Mouse (Mus musculus) embryonic facial prominence, embryonic 13.5 days (tissue): ENCODE results near the gene BC067074. TPM values are rescaled to one million over a fixed set of nuclear protein-coding genes. Genes with fewer than 3 reads are reported as not detected.
"Not testable (repeated sequence)": the region's sequence is repeated elsewhere in the genome, so short reads cannot be mapped to it uniquely, and the experiment has no call there.

Experiments
- ATAC-seq: fragments of 200-750 bp; cut with Nextera tagmentation; 2 replicates; pipeline ENCODE4 v1.8.0; 2017; ENCODE audit warnings: low read depth; ENCODE audit not compliant: insufficient number of reproducible peaks, insufficient read depth, low FRiP score, low TSS enrichment
- H3K27ac ChIP-seq: fragments of 300-500 bp; sonication (generic); 2 replicates; pipeline ENCODE4 v1.5.1; 2015; ENCODE audit warnings: moderate library complexity, mild to moderate bottlenecking, inconsistent platforms
- H3K27me3 ChIP-seq: fragments of 300-500 bp; sonication (generic); 2 replicates; pipeline ENCODE4 v1.6.1; 2015; ENCODE audit warnings: mild to moderate bottlenecking, inconsistent platforms
- H3K36me3 ChIP-seq: fragments of 300-500 bp; sonication (generic); 2 replicates; pipeline ENCODE4 v1.6.1; 2015; ENCODE audit warnings: mild to moderate bottlenecking, inconsistent platforms
- H3K4me1 ChIP-seq: fragments of 300-500 bp; sonication (generic); 2 replicates; pipeline ENCODE4 v1.6.1; 2015; ENCODE audit warnings: inconsistent platforms
- H3K4me2 ChIP-seq: fragments of 300-500 bp; sonication (generic); 2 replicates; pipeline ENCODE4 v1.6.1; 2015; ENCODE audit warnings: moderate library complexity, mild to moderate bottlenecking, inconsistent platforms
- H3K4me3 ChIP-seq: fragments of 300-500 bp; sonication (generic); 2 replicates; pipeline ENCODE4 v1.5.1; 2015; ENCODE audit warnings: mild to moderate bottlenecking, inconsistent platforms
- H3K9ac ChIP-seq: fragments of 300-500 bp; sonication (generic); 2 replicates; pipeline ENCODE4 v1.6.1; 2015; ENCODE audit warnings: mild to moderate bottlenecking, inconsistent platforms
- H3K9me3 ChIP-seq: fragments of 300-500 bp; sonication (generic); 2 replicates; pipeline ENCODE4 v1.6.1; 2016; ENCODE audit warnings: inconsistent platforms
- WGBS: fragments of 180-500 bp; shearing (Covaris S2); methylation state at CpG from one replicate; pipeline ENCODE4 v1.1.7; 2015; ENCODE audit warnings: mixed read lengths; 5-methylcytosine and 5-hydroxymethylcytosine counted together
- polyA plus RNA-seq: library from polyadenylated mRNA; unstranded; fragments of >200 nt; fragmentation: Nextera tagmentation; extraction: Ambion mirVana; gene quantifications from 2 replicates; pipeline ENCODE4 v1.2.1, GENCODE M21; 2015

Gene BC067074
- polyA plus RNA-seq, result 7.6 and 7.7 TPM in 2 replicates

- Histone ChIP-seq H3K27me3 (0 out of 2 replicates have a peak, but pooled peaks cover 2% of the 10 kb centered on the region), H3K4me3 (peak within 1 kb of the TSS; percentile 67), H3K36me3 (no peaks in the 10 kb centered on the region), H3K4me2 (peak within 1 kb of the TSS; percentile 78), H3K9ac (peak within 1 kb of the TSS; percentile 88), H3K27ac (peak within 1 kb of the TSS; percentile 76), H3K9me3 (no peaks in the 10 kb centered on the region), H3K4me1 (peaks cover 39% of the 10 kb centered on the region)
- under 1% methylated on average over 75 of the region's 75 CpGs for WGBS
- peak; percentile 71 for ATAC-seq
Measured at GRCm38 (mm10) chr13:113292975-113293706, at the start of gene BC067074. TSS of gene BC067074 (plus strand) at chr13:113293159.

DNA sequence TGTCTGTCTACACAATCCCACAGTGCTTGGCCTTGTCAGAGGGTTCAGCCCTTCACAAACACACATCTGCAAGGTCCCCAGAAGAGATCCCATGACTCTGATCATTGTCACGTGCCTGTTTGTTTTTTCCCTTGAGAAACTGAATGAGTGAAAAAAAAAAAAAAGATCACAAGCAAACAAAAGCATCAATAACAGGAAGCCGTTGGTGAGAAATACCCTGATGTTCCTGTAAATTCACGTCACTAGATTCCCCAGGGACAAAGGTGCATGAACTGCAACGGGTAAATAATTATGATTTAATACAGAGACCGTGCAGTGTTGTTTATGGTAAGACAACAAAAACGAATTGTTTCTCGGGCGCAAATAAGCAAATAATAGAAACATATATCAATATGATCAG is 47.9 kb upstream of the BC067074 start:
- 76% methylated on average over 8 of the region's 8 CpGs for WGBS
- no peak for ATAC-seq
- H3K36me3 ChIP-seq, result no peaks in the 10 kb centered on the region

GRCm38 (mm10) chr13:113252580-113252979 is 40.4 kb upstream of the BC067074 start:
- H3K9me3 ChIP-seq, H3K4me2 ChIP-seq, H3K4me1 ChIP-seq, ATAC-seq, H3K4me3 ChIP-seq, H3K36me3 ChIP-seq, H3K9ac ChIP-seq, H3K27ac ChIP-seq, H3K27me3 ChIP-seq: not testable (repeated sequence)
- 81% methylated on average over 7 of the region's 7 CpGs for WGBS

More for the DNA sequence above, 47.9 kb upstream of the BC067074 start:
- H3K9me3 ChIP-seq, result no peaks in the 10 kb centered on the region
- no peaks in the 10 kb centered on the region for H3K27me3 ChIP-seq
- no peak overlapping the region for H3K27ac ChIP-seq
- no peaks in the 10 kb centered on the region for H3K4me1 ChIP-seq
- no peak overlapping the region for H3K4me3 ChIP-seq
- H3K4me2 ChIP-seq, result no peak overlapping the region
- no peak overlapping the region for H3K9ac ChIP-seq

DNA sequence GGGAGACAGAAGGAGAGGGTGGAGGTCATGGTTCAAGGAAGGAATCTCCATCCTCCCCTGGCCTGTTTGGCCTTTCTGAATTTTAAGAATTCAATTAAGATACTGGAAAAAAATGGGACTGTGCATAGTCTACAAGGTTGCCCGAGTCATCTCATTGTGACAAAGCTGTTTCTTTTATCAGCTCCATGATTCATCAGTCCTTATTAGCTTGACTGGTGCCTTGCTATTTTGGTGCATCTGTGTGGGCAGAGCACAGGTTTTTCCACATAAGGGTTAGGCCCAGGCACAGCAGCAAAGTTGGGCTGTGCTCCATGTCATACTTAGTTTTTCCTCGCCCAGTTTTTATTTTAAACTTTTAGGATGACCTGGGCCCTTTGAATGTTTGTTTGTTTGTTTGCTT is 36.2 kb upstream of the BC067074 start:
- Histone ChIP-seq H3K9me3 (no peaks in the 10 kb centered on the region), H3K4me2 (no peak overlapping the region), H3K4me1 (no peaks in the 10 kb centered on the region), H3K27ac (no peak overlapping the region), H3K9ac (no peak overlapping the region), H3K27me3 (no peaks in the 10 kb centered on the region), H3K36me3 (no peaks in the 10 kb centered on the region), H3K4me3 (no peak overlapping the region)
- no peak for ATAC-seq
- 93% methylated on average over 2 of the region's 2 CpGs for WGBS

GRCm38 (mm10) chr13:113257190-113257589 is 35.8 kb upstream of the BC067074 start:
- no peaks in the 10 kb centered on the region for H3K36me3 ChIP-seq
- no peaks in the 10 kb centered on the region for H3K27me3 ChIP-seq
- no peak overlapping the region for H3K9ac ChIP-seq
- H3K4me3 ChIP-seq, result no peak overlapping the region
- no peak for ATAC-seq
- no peaks in the 10 kb centered on the region for H3K9me3 ChIP-seq
- H3K4me2 ChIP-seq, result no peak overlapping the region
- H3K4me1 ChIP-seq, result no peaks in the 10 kb centered on the region
- 40% methylated on average over 5 of the region's 5 CpGs for WGBS
- no peak overlapping the region for H3K27ac ChIP-seq

DNA sequence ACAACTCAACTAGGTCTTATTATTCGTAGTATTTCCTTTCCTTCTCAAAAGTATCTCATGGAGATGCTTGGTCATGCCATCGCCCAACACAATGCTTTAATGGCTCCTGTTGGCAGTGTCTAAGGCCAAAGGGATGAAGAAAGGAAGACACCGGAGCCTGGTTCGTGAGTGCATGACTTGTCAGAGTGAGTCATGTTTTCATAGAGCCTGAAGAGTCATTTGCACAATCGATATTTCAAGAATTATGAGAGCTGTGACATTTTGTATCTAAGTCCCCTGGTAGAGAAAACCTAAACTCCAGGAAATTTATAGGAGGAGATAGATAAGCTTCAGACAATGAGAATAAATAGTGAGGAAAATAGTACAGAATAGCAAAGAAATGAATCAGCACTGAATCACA is 33.7 kb upstream of the BC067074 start:
- no peaks in the 10 kb centered on the region for H3K4me1 ChIP-seq
- H3K9ac ChIP-seq, result no peak overlapping the region
- no peak for ATAC-seq
- no peak overlapping the region for H3K4me2 ChIP-seq
- no peaks in the 10 kb centered on the region for H3K36me3 ChIP-seq
- WGBS, result 88% methylated on average over 5 of the region's 5 CpGs
- no peak overlapping the region for H3K4me3 ChIP-seq
- no peak overlapping the region for H3K27ac ChIP-seq
- H3K9me3 ChIP-seq, result no peaks in the 10 kb centered on the region
- H3K27me3 ChIP-seq, result no peaks in the 10 kb centered on the region

- no peaks in the 10 kb centered on the region for H3K9me3 ChIP-seq
- H3K4me2 ChIP-seq, result no peak overlapping the region
- WGBS, result 70% methylated on average over 12 of the region's 12 CpGs
Measured at GRCm38 (mm10) chr13:113262822-113263221, 30.1 kb upstream of the BC067074 start.

DNA sequence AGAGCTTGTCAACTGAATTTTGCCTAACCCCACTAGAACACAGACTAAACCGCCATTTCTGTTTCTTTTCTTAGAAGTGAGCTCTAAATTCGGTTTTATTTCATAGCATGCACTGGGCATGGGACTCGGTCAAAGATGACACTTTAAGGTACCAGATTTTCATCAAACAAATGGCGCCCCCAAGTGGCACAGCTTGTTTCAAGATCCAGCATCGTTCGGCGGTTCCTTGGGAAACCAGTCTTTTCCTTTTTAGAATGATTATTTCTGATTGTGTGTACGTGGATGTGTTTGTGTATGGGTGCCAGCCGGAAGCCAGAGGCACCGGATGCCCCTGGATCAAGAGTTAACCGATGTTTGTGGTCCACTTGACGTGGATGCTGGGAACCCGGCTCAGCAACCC is 27.7 kb upstream of the BC067074 start:
- H3K36me3 ChIP-seq, result no peaks in the 10 kb centered on the region
- H3K9ac ChIP-seq, result no peak overlapping the region
- no peak overlapping the region for H3K4me2 ChIP-seq
- no peak for ATAC-seq
- 23% methylated on average over 13 of the region's 13 CpGs for WGBS
- H3K9me3 ChIP-seq, result no peaks in the 10 kb centered on the region
- H3K27me3 ChIP-seq, result no peaks in the 10 kb centered on the region
- H3K4me3 ChIP-seq, result no peak overlapping the region
- H3K4me1 ChIP-seq, result no peaks in the 10 kb centered on the region
- no peak overlapping the region for H3K27ac ChIP-seq

More at GRCm38 (mm10) chr13:113262822-113263221, 30.1 kb upstream of the BC067074 start:
- H3K4me1 ChIP-seq, result no peaks in the 10 kb centered on the region
- H3K4me3 ChIP-seq, result no peak overlapping the region
- no peaks in the 10 kb centered on the region for H3K36me3 ChIP-seq
- no peak for ATAC-seq
- no peak overlapping the region for H3K27ac ChIP-seq
- no peak overlapping the region for H3K9ac ChIP-seq
- no peaks in the 10 kb centered on the region for H3K27me3 ChIP-seq

- ATAC-seq, result no peak
- no peaks in the 10 kb centered on the region for H3K27me3 ChIP-seq
- H3K4me1 ChIP-seq, result no peaks in the 10 kb centered on the region
- no peak overlapping the region for H3K9ac ChIP-seq
- peak overlapping the region; percentile 30 for H3K4me2 ChIP-seq
- 28% methylated on average over 9 of the region's 9 CpGs for WGBS
- no peak overlapping the region for H3K27ac ChIP-seq
- H3K4me3 ChIP-seq, result no peak overlapping the region
- H3K9me3 ChIP-seq, result no peaks in the 10 kb centered on the region
- H3K36me3 ChIP-seq, result no peaks in the 10 kb centered on the region
Measured at GRCm38 (mm10) chr13:113266495-113266951, 26.4 kb upstream of the BC067074 start.

- Histone ChIP-seq H3K9ac (no peak overlapping the region), H3K36me3 (no peaks in the 10 kb centered on the region), H3K4me1 (no peaks in the 10 kb centered on the region), H3K9me3 (no peaks in the 10 kb centered on the region), H3K27me3 (no peaks in the 10 kb centered on the region), H3K4me3 (no peak overlapping the region), H3K4me2 (no peak overlapping the region), H3K27ac (no peak overlapping the region)
- 77% methylated on average over 3 of the region's 3 CpGs for WGBS
- ATAC-seq, result no peak
Measured at GRCm38 (mm10) chr13:113267204-113267603, 25.8 kb upstream of the BC067074 start.

- Histone ChIP-seq H3K36me3 (no peaks in the 10 kb centered on the region), H3K4me3 (no peak overlapping the region), H3K9me3 (no peaks in the 10 kb centered on the region), H3K4me2 (no peak overlapping the region), H3K9ac (peak overlapping the region; percentile 51; the same call in 1 of the 2 replicates), H3K27ac (no peak overlapping the region), H3K27me3 (no peaks in the 10 kb centered on the region), H3K4me1 (no peaks in the 10 kb centered on the region)
- WGBS, result 47% methylated on average over 18 of the region's 18 CpGs
- peak; percentile 48; the same call in 1 of the 2 replicates for ATAC-seq
Measured at GRCm38 (mm10) chr13:113269777-113270776, 22.9 kb upstream of the BC067074 start.
